Mouse (Mus musculus): ENCODE results near the gene Jmjd1c.

GRCm38 (mm10) chr10:67184441-67185070 lies 88.6 kb downstream of the Jmjd1c start:
- no peak for TF ChIP-seq CTCF (IDR thresholded peaks at IDR 0.05; ENCODE audit: borderline replicate concordance, control insufficient read depth, extremely low read depth, insufficient read depth, low read length, poor library complexity)
- TF ChIP-seq POLR2A (IDR thresholded peaks at IDR 0.05; ENCODE audit: control insufficient read depth, extremely low read depth, insufficient read depth, low read length, poor library complexity) = no peak

All from thymus, adult 2 months (tissue).